Mouse (Mus musculus) gastrocnemius, adult 18-20 months (tissue): ENCODE data around the gene Nxf7. TPM values are rescaled to one million over a fixed set of nuclear protein-coding genes. Genes with fewer than 3 reads are reported as not detected.
A peak's percentile ranks its signal among the peaks of the same experiment; 100 is the strongest.
"Not testable (repeated sequence)": the region's sequence is repeated elsewhere in the genome, so short reads cannot be mapped to it uniquely, and the experiment has no call there.

ENCODE experiments used
- DNase-seq: peaks from one replicate; pipeline ENCODE4 v3.0.0; 2021; ENCODE audit warnings: low spot score
- long read RNA-seq, 2 experiments: library from polyadenylated mRNA; stranded (forward); transcript quantifications; one replicate each; pipeline ENCODE4 v2.0.0; 2021
- total RNA-seq, 2 experiments: library from RNA; stranded (reverse); gene quantifications; 2 replicates each; pipeline ENCODE4 v1.2.3; 2021

Nxf7 gene
- total RNA-seq = not detected
- long read RNA-seq, experiment 1 = 0 reads
- long read RNA-seq, experiment 2 = 0 reads

DNA sequence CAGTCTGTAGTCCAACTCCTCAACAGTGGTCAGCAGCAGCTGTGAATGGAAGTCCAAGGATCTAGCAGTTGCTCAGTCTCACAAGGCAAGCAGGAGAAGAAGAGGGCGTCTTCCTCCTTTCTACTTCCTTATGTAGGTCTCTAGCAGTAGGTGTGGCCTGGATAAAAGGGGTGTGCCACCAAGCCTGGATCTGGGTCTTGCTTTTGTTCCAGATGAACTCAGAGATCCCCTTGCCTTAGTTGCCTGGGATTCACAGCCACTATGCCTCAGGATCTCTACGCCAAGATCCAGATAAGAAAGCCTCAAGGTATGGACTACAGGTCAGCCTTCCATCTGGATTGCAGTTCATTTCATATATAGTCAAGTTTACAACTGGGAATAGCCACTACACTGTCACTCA lies at the start of gene Nxf7:
TSS of gene Nxf7 (minus strand) at position 101 of the 400 bp plus-strand sequence.
- no peak for DNase-seq

DNA sequence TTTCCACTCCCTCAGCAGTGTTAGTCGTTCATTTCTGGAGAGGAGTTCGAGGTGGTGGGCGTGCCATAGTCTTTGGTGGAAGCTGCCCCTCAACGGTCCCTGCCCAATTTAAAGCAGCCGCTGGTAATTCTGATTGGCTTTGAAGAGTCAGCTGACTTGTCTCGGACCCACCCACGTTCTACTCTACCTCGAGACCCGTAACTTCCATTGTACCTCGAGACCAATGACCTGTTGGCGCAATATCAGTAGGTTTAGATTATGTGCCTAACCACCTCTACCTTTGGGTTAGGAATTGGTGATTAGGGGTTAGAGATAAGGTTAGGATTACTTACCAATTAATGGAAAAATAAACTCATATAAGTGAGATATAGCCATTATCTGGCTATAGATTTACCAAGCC lies 29.0 kb upstream of the Nxf7 start, which contains the start of gene Prame:
TSS of gene Prame (minus strand) at position 101 of the 400 bp plus-strand sequence.
- no peak for DNase-seq

DNA sequence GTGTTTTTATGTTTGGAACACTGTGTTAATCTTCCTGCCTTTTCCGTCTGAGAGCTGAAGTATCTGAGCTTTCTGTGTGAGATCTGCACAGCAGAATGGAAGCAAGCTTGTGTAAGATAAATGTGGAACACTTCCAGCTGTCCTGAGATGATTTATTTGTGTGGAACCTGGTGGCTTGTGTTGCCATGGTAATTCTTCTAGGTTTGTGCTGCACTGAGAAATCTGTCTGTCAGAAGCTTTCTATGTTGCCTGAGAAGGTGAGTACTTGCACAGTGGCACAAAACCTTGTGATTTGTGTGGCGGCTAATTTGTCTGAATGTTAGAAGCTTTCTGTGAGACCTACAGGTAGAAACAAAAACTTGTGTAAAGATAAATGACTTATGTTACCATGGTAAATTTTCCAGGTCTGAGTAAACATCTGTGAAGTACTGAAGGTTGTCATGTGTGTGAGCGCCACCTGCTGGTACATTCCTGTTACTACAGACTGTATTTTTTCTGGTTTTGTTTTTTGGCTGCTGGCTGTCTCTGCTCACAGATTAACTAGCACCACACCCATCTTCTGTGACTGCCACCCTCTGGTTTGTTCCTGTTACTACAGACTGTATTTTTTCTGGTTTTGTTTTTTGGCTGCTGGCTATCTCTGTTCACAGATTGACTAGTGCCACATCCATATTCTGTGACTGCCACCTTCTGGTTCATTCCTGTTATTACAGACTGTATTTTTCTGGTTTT lies 2.9 kb upstream of the Nxf7 start:
- DNase-seq = peak; percentile 22

DNA sequence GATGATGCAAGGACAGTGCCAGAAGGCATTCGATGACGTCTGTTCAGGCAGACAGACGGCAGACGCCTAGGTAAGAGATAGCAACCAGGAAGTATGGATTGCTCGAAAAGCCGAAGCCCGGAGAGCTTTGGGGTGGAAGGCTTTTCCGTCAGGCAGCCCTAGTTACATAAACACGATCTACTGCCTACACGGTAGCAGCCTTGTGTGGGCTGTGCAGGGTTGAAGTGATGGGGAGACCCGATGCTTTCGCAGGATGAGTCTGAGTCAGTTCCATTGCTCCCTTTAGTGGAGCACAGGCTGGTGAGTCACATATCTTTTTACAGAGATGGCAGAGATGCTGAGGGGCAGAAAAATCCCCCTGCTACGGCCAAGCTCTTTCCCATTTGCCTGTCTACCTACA lies 481 bp downstream of the Nxf7 start:
- DNase-seq = no peak

DNA sequence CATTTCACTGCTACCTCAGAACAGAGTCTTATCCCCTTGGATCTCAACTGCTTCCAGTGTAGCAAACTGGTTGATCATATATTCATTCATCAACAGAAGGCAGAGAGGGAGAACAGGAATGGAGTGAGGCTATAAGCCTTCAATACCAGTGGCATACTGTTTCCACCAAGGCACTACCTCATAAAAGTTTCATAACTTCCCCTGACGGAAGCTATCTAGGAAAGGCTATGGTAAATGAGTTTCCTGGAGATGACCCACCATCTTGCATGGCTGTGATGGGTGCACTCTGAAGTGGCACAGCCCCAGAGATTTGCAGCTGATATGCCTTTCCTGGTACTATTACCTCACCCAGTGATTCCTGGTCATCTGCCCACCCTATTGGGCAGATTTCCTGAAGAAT lies 22.2 kb downstream of the Nxf7 start:
- DNase-seq = no peak

DNA sequence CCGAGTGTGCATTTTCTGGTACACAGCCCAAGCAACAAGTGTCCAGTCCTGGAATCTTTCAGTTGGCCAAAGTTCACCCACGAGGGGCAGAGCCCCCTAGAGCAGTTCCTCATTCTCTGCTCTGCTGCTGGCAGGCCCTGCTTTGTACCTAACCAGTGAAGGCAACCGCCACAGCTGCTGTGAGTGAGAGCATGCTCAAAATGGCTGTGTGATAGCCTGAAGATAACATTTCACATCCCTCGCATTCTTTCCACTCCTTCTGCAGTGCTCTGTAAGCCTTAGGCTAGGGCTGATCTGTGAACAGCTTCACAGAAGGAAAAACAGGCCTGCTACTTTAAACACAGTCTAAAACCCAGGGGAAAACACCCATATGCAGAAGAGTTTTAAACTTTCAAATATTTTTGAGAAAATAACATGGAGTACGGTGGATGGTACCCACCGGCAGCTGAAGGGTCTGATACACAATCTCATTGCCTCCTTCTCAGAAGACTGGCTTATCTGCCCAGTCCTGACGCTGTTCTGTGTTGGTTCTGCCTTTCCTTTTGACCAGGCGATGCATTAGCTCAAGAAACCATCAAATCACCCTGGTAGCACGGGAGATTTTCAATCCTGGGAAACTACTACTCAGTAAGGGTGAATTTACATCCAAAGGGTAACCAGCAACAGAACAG lies 23.5 kb downstream of the Nxf7 start:
- not testable (repeated sequence) for DNase-seq

DNA sequence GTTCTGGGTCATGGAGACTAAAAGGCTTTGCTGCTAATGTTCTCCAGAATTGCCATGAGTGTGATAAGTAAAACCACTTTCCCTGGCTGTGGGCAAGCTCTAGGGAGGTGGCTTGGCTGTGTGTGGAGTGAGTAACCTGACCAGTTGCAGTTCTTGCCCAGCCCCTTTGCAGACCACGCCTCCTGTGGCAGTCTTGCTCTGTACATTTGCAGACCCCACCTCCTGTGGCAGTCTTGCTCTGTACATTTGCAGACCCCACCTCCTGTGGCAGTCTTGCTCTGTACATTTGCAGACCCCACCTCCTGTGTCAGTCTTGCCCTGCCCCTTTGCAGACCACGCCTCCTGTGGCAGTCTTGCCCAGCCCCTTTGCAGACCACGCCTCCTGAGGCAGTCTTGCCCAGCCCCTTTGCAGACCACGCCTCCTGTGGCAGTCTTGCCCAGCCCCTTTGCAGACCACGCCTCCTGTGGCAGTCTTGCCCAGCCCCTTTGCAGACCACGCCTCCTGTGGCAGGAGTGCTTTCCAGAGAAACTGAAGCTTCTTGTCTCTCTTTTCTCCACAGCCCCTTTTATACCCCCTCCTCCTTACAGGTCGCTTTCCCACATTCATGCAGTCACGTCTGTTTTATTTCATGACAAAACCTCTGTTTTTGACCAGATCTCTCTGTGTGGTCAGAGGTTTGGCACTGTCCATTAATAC lies 24.2 kb downstream of the Nxf7 start:
- peak; percentile 1 for DNase-seq

DNA sequence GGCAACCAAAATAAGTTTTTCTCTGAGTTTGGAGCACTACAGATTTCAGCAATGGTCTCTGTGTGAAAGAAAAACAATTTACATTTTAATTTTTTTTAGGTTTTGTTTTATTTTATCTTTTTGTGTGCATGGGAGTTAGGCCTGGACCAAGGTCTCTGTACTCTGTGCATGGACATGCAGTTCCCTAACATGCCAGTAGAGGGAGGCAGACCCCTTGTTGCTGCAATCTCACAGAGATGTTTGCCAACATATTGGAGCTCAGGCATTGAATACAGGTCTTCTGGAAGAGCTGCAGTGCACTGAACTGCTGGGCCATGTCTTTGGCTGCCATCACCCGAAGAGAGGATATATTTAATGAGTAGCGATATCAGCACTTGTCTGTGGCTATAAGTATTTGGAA lies 29.1 kb downstream of the Nxf7 start:
- peak; percentile 51 for DNase-seq

DNA sequence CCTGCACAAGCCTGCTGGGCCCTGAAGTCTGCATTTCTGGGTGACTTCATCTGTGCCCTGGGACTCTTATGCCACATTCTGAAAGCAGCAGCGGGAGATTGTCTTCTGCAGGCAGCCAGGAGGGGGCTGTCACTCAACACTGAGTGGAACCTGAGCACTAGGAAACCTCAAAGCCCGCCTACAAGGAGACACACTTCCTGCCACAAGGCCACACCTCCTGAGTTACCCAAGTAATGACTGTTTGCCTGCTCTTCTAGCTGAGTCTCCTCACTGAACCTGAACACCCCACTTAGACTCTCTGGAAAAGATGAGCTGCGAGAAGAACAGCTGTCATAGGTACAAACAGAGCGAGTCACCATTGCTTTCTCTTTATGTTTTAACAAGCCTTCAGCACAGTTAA lies 33.6 kb downstream of the Nxf7 start:
- not testable (repeated sequence) for DNase-seq

DNA sequence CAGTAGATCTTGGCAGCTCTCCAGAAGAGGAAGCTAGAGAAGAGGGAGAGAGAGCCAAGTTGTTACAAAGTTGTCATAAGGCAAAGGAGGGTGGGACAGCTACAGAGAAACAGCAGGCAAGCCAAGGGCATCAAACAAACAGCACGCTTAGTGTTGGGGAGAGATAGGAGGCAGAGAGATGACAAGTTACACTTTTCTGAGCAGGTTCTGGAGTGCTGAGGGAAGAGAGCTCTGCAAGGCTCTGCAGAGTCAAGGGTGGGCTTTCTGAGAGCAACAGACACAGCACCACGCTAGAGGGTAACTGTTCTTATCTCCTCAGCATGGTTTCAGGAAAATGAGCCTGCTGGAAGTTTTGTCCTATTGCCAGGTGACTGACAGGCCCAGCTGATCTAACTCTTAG lies 35.7 kb downstream of the Nxf7 start:
- no peak for DNase-seq

DNA sequence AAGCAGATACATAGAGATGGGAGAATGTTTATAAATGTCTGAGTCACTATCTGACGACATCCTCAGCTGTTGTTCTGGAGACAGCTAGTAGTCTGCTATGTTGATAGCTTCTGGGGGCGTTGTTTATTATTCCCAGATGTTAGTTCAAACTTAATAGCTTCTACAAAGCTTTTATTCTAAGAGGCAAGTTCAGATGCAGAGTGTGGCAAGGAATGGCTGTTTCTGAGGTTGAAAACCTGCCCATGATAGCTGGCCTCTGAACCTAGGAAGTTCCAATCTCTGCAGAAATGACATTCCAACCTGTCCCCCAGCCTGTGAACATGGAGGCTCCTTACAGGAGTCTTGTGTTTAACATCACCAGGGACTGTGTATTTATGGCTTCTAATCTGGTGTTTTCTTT lies 36.9 kb downstream of the Nxf7 start:
- not testable (repeated sequence) for DNase-seq

DNA sequence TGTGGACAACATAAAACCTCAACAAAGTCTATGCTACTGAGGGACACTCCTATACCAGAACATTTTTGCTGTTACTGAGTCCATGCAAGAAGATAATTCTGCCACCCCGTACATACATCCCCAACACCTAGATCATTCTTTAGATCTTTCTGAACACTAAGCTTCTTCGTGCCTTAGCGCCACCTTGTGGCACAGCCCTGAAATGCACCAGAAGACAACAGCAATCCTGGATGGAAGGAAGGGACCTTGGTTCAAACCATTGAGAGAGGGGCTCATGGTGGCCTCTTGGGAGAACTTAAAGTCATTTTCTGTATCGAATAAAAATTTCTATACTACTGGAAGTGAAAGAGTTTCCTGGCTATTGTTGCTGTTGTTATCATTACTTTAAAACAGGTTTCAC lies 37.6 kb downstream of the Nxf7 start:
- DNase-seq = peak; percentile 5

DNA sequence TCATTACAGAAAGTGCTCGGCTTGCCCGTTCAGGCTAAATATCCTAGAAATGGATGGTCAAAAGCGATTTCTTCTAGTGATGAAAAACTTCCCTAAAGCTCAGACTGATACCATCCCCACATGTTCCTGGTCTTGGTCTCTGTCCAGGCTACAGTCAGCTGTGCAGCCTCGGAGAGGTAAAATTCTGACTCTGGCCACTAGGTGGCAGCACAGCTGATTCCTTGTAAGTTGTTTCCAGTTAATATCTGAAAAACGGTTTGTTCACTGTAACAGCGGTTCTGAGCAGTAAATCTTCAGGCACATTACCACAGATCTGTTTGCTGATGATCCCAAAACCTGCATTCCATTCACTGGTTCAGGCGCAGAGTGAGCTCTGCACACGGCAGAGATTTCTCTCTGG lies 38.9 kb downstream of the Nxf7 start:
- DNase-seq = peak; percentile 9

Other genes with a start within 250 kb of the Nxf7 start
- gene Gm5128, start 225.5 kb downstream of the Nxf7 start, total RNA-seq = not detected
- gene Gm7903, start 164.9 kb downstream of the Nxf7 start, total RNA-seq = not detected
- gene AV320801, start 104.2 kb downstream of the Nxf7 start, total RNA-seq = not detected
- not detected for gene Prame, start 28.9 kb upstream of the Nxf7 start, total RNA-seq
- gene Tcp11x2, start 95.0 kb upstream of the Nxf7 start, total RNA-seq = not detected
- not detected for gene Tmsb15a, start 126.5 kb upstream of the Nxf7 start, total RNA-seq
- gene Armcx5, start 144.0 kb upstream of the Nxf7 start, total RNA-seq = 1 to 10 TPM; 4.0 to 4.7 TPM
- gene Gprasp1, start 144.0 kb upstream of the Nxf7 start, total RNA-seq = 10 to 100 TPM; 17.3 to 19.1 TPM
- gene Bhlhb9, start 198.8 kb upstream of the Nxf7 start, total RNA-seq = 1 to 10 TPM; 1.4 to 2.8 TPM
- gene Gprasp2, start 240.3 kb upstream of the Nxf7 start, total RNA-seq = 1 to 10 TPM; 1.0 to 1.1 TPM